Mouse (Mus musculus): Measurements from ENCODE around the gene 9230112D13Rik.

- TF ChIP-seq CTCF (IDR thresholded peaks at IDR 0.05; ENCODE audit: borderline replicate concordance, insufficient read depth, low read depth, low read length) (no peak), POLR2A (IDR thresholded peaks at IDR 0.05; ENCODE audit: borderline replicate concordance, insufficient read depth, low read length) (no peak)
These were observed 31.6 kb downstream of the 9230112D13Rik start for GRCm38 (mm10) chr14:34490965-34491364.

Data from cerebellum, adult 2 months (tissue).